Mouse (Mus musculus): ENCODE results near the gene Tctn1.

Tctn1 gene

GRCm38 (mm10) chr5:122247529-122247928, 16.7 kb downstream of the Tctn1 start:
- no peak for DNase-seq (ENCODE audit: low read depth, low spot score)

GRCm38 (mm10) chr5:122246547-122247167, 17.6 kb downstream of the Tctn1 start:
- DNase-seq (ENCODE audit: low read depth, low spot score), result no peak

GRCm38 (mm10) chr5:122245186-122245585, 19.1 kb downstream of the Tctn1 start:
- DNase-seq (ENCODE audit: low read depth, low spot score), result no peak

- no peak for DNase-seq (ENCODE audit: low read depth, low spot score)
Observed at GRCm38 (mm10) chr5:122243781-122244523, 20.3 kb downstream of the Tctn1 start.

- no peak for DNase-seq (ENCODE audit: low read depth, low spot score)
Observed at GRCm38 (mm10) chr5:122242521-122243123, 21.6 kb downstream of the Tctn1 start.

GRCm38 (mm10) chr5:122240989-122241388, 23.3 kb downstream of the Tctn1 start:
- no peak for DNase-seq (ENCODE audit: low read depth, low spot score)

- DNase-seq (ENCODE audit: low read depth, low spot score), result no peak
Observed at GRCm38 (mm10) chr5:122240521-122240920, 23.7 kb downstream of the Tctn1 start.

GRCm38 (mm10) chr5:122239618-122240017, 24.6 kb downstream of the Tctn1 start:
- DNase-seq (ENCODE audit: low read depth, low spot score), result no peak

GRCm38 (mm10) chr5:122237200-122237599, 27.1 kb downstream of the Tctn1 start:
- DNase-seq (ENCODE audit: low read depth, low spot score), result no peak

- no peak for DNase-seq (ENCODE audit: low read depth, low spot score)
Observed at GRCm38 (mm10) chr5:122235196-122235836, 28.9 kb downstream of the Tctn1 start.

- DNase-seq (ENCODE audit: low read depth, low spot score), result no peak
Observed at GRCm38 (mm10) chr5:122234319-122235195, 29.7 kb downstream of the Tctn1 start.

- DNase-seq (ENCODE audit: low read depth, low spot score), result no peak
Observed at GRCm38 (mm10) chr5:122233695-122234094, 30.6 kb downstream of the Tctn1 start.

GRCm38 (mm10) chr5:122233077-122233581, 31.1 kb downstream of the Tctn1 start:
- no peak for DNase-seq (ENCODE audit: low read depth, low spot score)

GRCm38 (mm10) chr5:122232004-122232403, 32.3 kb downstream of the Tctn1 start:
- DNase-seq (ENCODE audit: low read depth, low spot score), result no peak

GRCm38 (mm10) chr5:122231431-122231830, 32.8 kb downstream of the Tctn1 start:
- no peak for DNase-seq (ENCODE audit: low read depth, low spot score)

GRCm38 (mm10) chr5:122230816-122231215, 33.4 kb downstream of the Tctn1 start:
- no peak for DNase-seq (ENCODE audit: low read depth, low spot score)

- DNase-seq (ENCODE audit: low read depth, low spot score), result no peak
Observed at GRCm38 (mm10) chr5:122228772-122229171, 35.5 kb downstream of the Tctn1 start.

- DNase-seq (ENCODE audit: low read depth, low spot score), result no peak
Observed at GRCm38 (mm10) chr5:122228271-122228765, 35.9 kb downstream of the Tctn1 start.

GRCm38 (mm10) chr5:122224291-122224690, 40.0 kb downstream of the Tctn1 start:
- DNase-seq (ENCODE audit: low read depth, low spot score), result no peak

- DNase-seq (ENCODE audit: low read depth, low spot score), result no peak
Observed at GRCm38 (mm10) chr5:122221085-122221484, 43.2 kb downstream of the Tctn1 start.

All from forelimb bud, embryonic 11.5 days (tissue).